Mouse (Mus musculus) cerebellum, adult 11-12 months (tissue): Measurements from ENCODE around the gene Acly.

Experiments
- DNase-seq: peaks from one replicate; pipeline ENCODE4 v3.0.0; 2022

Gene Acly

GRCm38 (mm10) chr11:100504990-100505660 is 22.7 kb downstream of the Acly start:
- DNase-seq: no peak

DNA sequence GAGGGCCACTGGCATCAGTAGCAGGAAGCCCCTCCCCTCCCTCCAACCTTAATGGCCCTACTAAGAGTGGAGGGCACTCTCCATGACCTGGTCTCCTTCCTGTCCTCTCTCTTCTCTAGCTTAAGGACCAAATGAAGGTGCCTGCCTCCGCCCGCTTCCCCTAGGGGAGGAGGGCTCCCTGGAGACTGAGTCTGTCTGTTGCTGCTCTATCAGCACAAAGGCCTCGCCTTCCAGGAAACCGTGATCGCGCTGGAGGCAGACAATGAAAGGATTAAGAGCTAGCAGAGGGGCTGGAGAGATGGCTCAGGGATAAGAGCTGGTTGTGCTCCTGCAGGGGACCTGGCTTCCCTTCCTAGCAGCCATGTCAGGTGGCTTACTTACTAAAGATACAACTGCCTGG is 26.5 kb downstream of the Acly start:
- DNase-seq: no peak

DNA sequence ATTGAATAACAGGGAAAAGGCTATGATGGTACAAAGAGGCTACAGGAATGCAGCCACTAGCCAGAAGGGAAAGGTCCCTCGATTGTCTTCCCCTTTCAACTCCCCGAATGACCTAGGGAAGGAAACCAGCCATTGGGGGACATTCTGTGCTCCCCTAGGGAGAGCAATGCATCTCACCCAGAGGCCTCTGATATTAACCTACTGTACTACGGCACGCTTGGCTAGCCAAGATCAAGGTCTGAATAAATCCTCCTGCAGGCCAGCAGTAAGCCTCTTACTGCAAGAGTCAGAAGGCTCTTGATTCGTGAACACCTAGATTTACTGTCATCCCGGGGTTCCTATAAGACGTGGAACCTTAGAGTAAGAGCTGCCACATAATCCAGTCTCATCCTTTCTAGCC is 27.1 kb downstream of the Acly start:
- no peak for DNase-seq

GRCm38 (mm10) chr11:100500241-100500640 is 27.6 kb downstream of the Acly start:
- DNase-seq: no peak

DNA sequence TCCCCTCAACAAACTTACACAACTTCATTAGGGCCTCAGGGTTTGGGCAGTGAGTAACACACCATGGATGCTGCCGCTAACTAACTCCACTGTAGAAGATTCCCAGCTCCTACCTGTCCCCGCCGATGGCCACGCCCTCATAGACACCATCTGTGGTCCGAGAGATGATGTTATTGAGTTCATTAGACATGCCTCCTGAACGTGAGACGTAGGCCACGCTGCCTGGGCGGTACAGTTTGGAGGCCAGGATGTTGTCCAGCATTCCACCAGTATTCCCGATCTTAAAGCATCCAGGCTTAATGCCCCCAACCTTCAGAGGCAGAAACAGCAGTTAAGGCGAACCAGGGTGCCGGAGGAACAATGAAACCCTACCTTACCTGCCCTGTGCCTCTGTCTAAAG is 34.0 kb downstream of the Acly start:
- peak; percentile 35 for DNase-seq

GRCm38 (mm10) chr11:100490951-100491350 is 36.8 kb downstream of the Acly start:
- no peak for DNase-seq

- DNase-seq: peak; percentile 23
Observed at GRCm38 (mm10) chr11:100485801-100486538, 41.8 kb downstream of the Acly start.

DNA sequence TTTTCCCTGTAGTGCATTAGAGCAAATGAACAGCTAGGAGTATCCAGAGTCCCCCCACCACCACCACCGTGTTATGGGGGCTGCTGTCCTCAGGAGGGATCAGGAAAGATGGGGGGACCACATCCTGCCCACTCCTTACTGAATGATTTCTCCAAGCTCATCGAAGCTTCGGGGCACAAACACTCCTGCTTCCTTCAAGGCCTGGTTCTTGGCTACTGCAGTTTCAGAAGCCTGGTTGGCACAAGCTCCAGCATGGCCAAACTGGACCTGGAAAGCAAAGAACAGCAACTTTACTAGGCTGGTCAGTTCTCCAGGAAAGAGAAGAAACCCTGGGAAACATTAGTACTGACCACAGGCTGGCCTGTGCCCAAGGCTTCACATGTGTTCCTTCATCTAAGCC is 43.3 kb downstream of the Acly start:
- no peak for DNase-seq

DNA sequence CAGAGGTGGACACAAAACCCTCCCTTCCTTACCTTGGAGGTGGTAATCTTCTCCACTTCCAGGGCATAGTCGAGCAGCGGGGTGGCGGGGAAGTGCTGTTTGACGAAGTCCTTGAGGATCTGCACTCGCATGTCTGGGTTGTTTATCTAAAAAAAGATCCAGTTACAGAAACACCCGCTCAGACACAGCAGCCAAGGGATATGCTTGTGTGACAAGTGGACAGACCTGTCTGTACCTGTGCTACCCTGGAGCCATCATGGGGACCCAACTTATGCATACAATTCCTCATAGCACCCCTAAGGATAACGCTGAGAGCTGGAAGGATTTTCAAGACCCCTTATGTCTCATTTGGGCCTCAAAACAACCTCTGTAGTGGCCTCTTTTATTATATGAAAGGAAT is 48.6 kb downstream of the Acly start:
- no peak for DNase-seq

- no peak for DNase-seq
Observed at GRCm38 (mm10) chr11:100476281-100476680, 51.5 kb downstream of the Acly start.

- no peak for DNase-seq
Observed at GRCm38 (mm10) chr11:100472935-100473295, 54.9 kb downstream of the Acly start.

DNA sequence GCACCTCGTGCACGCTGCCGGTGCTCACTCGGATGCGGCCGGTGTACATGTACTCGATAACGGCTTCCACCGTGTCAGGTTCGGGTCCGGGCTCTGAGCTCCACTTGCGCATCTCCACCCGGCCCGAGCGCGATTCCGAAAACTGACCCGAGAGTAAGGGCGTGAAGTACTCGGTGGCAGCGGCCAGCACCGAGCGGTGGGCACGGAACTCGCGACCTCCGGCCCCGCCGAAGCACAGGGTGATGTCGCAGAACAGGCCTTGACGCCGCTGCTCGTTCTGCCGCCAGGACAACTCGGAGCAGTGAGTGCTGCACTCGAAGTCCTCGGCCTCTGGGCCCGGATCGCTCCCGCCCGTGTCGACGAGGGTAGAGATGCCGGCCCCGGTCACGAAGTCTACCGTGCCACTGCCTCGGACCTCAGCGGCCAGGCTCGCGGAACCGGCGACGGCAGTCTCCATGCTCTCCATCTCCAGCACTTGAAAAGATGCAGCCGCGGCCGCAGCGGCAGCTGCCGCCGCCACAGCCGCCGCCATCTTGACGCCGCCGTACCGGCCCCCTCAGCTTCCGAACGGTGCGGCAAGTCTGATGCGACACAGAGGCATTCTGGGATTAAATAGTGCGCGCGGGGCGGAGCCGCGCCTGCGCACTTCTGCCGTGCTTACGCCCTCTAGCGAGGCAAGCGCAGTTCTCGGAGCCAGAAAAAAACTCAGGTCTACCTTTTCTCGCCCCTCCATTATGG is 55.4 kb downstream of the Acly start, which contains the start of gene Klhl11:
TSS of gene Klhl11 (minus strand) at position 545 of the 738 bp plus-strand sequence.
- peak; percentile 90 for DNase-seq

DNA sequence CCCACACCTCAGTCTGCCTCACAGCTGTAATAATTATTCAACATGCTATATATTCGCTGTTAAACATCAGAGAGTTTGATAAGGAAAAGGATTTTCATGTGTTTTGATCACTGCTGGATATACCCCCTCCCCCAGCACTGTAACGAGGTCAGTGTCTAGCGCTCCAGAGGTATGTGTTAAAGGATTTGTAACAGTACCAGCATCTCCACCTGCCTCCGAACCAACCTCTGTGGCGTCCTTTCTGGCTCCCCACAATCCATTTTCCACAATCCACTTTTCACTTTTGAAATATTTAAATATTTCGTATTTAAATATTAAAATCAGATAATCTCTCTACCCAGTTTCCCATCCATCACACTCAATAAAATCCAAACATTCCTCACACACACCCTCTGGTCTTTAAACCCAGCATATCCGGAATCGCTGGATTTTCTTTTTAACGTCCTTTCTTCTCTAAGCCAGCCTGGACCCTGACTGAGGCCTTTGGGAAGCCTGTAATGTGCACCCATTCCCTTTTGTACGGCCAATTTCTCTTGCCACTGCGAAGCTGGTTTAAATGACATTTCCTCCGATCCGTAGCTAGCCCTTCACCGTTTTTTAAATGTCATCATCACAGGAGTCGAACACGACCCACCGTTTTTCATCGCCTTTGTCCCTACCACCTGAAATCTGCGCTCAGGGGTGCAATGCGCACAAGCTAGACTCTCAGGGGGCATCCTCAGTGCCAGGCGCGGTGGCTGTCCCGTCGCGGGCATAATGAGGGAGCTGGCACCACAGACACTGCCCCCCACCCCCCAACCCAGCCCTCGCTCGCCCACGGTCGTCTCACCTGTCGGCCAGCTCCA is 56.2 kb downstream of the Acly start:
- no peak for DNase-seq

DNA sequence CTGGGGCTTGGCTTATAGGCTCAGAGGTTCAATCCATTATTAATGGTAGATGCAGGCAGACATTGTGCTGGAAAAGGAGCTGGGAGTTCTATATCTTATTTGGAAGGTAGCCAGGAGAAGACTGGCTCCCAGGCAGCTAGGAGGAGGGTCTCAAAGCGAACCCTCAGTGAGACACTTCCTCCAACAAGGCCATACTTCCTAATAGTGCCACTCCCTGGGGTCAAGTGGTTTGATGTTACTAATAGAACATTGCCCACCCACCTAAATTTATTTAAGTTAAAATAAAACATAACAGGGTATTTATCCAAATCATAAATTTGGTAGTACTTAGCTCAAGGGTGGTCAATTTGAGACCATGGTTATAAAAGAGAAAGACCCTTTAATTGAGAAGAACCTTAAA is 62.0 kb downstream of the Acly start:
- DNase-seq: no peak

DNA sequence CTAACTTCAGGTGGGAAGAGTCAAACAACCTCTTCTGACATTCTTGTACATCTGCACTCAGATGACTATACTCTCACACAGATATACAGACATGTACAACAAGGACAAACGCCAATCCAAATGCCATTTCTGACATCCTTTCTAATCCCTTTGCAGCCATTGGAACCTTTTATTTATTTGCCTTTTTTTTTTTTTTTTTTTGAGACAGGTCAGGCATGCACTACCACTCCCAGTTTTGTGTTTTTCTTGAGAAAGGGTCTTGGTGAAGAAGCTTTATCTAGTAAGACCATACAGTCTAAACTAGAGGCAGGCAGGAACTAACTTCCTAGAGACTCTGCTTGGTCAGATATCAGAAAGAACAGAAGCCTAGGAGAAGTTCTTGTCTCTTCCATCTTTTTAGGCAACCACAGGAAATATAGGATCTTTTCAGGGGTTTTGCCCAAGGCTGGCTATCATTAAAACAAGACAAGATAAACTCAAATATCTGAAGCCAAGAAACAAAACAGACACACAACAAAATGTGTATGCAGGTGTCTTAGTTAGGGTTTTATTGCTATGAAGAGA is 62.5 kb downstream of the Acly start:
- no peak for DNase-seq

DNA sequence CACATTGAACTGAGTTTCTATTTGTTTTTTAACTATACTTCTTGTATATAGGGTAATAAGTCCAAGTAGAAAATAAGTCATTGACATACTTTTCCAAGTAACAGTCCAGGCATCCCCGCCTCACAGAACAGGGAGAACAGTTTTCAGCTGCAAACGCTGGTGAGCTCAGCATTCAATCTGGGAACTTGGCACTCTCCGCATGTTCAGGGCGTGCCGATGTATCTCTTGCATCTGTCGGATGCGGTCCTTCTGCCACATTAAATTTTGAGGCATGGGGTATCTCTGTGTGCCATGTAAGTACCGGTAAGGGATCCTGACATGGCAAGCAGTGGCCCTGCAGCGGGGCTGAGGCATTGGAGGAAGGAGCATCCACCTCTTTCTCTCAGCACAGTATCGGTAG is 65.1 kb downstream of the Acly start:
- DNase-seq: no peak

DNA sequence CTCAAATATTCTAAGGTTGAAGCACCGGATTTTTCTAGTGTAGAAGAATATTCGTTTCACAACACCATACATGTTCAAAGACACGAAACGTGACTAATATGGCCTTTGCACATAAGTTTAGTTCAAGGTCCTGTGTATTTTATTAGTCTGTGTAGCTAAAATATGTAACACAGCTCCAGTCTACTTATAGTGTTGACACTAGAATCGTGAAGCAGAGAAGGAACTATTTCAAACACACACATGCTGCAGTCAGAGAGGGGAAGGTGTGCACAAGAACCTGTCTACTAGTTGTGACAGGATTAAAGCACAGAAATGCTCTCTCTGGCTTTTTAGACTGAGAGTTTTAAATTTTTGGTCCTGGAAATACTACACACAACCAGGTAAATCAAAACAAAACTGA is 70.1 kb downstream of the Acly start:
- DNase-seq: no peak

DNA sequence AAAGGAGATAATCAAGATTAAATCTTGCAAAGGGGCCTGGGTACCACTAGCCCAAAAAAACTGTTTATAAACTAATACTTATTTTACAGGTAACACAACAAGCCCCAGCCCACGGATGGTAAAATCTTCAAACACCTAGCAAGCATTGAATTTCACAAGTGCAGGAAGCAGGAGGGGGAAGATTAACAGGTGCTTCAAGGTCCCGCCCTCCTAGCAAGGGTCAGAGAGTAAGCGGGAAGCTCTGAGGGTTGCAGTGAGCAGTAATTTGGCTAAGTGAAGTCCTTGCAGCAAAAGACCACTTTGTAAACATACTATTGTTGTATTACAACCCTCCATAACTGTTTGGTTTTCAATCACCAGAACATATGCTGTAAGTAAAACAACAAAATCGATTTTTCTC is 70.6 kb downstream of the Acly start:
- DNase-seq: no peak

DNA sequence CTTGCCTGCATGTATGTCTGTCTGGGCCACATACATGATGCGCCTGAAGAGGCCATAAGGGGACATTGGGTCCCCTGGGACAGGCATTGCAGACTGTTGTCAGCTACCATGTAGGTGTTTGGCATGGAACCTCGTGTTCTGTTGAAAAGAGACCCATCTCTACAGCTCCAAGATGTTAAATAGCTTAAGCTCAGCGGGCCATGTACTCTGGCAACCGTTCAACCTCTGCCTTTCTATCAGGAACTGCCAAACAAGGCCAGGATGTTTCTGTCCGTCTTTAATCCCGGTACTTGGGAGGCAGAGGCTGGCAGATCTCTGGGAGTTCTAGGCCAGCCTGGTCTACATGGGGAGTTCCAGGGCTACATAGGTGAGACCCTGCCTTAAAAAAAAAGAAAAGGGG is 85.2 kb downstream of the Acly start:
- DNase-seq: no peak

GRCm38 (mm10) chr11:100441797-100442196 is 86.0 kb downstream of the Acly start, which contains the start of the genes Nt5c3b and Klhl10:
Gene Nt5c3b, minus strand, starts transcription at chr11:100441808.
Gene Klhl10, plus strand, starts transcription at chr11:100441917.
- DNase-seq: no peak

DNA sequence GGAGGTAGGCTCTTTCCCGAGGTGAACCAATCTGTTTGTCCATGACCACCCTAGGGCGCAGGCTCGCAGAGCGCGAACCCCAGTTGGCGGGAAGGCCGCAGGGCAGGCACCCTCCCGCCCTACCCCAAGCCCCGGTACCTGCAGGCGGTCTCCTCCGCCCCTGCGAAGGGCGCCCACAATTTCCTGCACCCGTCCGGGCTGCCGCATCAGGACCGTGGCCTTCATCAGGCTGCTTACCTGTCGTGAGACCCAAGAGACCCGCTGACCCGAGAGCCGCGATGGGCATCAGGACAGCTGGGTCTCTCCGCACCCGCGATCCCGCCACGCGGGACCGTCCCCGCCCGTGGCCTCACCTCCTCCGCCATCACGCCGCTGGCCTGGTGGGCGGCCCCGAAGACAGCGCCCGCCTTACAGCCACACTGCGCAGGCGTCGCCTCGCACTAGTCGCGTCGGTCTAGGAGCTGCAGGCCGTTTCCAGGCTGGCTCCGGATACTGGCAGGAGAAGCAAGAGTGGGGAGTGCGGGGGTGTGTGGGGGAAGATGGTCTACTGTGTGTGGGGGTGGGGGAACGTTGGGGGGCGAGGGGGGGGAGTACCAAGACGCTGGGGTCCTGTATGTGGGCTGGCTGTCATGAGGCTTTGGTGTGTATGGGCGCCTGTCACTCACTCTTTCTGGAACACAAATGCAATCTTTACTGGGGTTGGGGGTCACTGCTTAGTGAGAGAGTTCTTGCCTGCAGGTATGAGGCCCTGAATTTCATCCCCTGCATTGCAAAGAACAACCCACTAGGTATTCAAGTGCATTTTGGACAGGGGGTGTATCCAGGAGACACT is 86.9 kb downstream of the Acly start:
- peak; percentile 86 for DNase-seq

DNA sequence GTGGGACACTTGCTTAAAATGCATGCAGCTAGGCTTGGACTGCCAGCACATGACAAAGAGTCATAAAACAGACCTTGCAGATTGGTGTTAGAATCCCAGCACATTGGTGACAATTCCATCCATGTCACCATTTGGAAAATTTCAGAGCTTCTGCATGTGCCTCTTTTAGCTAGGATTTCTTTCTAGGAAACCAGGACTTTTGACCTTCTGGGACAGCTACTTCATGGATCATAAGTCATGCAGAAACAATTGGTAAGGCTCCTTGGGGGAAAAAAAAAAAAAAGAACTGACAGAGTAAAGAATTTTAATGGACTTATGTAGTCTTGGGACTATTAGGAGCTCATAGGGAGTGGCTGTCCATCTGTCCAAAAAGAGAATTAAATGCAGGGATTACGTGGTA is 89.9 kb downstream of the Acly start:
- DNase-seq: no peak
